Mouse (Mus musculus): ENCODE data around the gene Ctla4. TPM values are rescaled to one million over a fixed set of nuclear protein-coding genes. Genes with fewer than 3 reads are reported as not detected.

The Ctla4 gene
- 71.0 TPM for total RNA-seq (2023)

DNA sequence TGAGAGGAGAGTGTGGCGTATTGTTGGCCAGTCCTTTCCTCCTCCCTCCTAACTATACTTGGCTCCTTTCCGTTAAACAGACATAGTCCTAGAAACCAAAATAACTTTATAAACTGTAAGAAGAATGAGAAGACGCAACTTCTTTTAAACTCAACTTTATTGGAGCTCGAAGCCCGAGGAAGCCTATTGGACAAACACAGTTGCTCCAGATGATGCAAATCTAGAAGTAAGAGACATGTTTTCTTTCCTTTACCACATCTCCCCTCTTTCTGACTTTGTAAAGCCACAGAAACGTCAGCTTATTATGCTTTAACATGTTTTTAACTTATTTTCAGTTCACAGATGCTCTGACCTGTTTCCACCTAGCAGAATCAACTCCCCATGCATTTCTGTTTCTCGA is at the start of gene Ctla4:
TSS of gene Ctla4 (plus strand) at position 20 of the 400 bp plus-strand sequence.

Other genes with a start within 250 kb of the Ctla4 start
- 549 TPM for gene Cd28, start 170.2 kb upstream of the Ctla4 start, total RNA-seq (2023)
- gene Icos, start 90.9 kb downstream of the Ctla4 start, total RNA-seq (2023), result 55.1 TPM

Measured in CD4-positive naive resting alpha-beta T cell, adult 76 days (primary cell).